Mouse (Mus musculus) hindbrain, embryonic 12.5 days (tissue): ENCODE data around the gene Abhd4. TPM values are rescaled to one million over a fixed set of nuclear protein-coding genes. Genes with fewer than 3 reads are reported as not detected.

Experiments used
- ATAC-seq: fragments of 200-750 bp; cut with Nextera tagmentation; 2 replicates; pipeline ENCODE4 v1.8.0; 2017; ENCODE audit warnings: moderate TSS enrichment; ENCODE audit not compliant: low FRiP score
- H3K27ac ChIP-seq: fragments of 300-500 bp; sonication (generic); 2 replicates; pipeline ENCODE4 v1.5.1; 2016; ENCODE audit warnings: mild to moderate bottlenecking
- H3K27me3 ChIP-seq: fragments of 300-500 bp; sonication (generic); 2 replicates; pipeline ENCODE4 v1.6.1; 2016; ENCODE audit warnings: mild to moderate bottlenecking
- H3K36me3 ChIP-seq: fragments of 300-500 bp; sonication (generic); 2 replicates; pipeline ENCODE4 v1.6.1; 2016; ENCODE audit warnings: mild to moderate bottlenecking
- H3K4me1 ChIP-seq: fragments of 300-500 bp; sonication (generic); 2 replicates; pipeline ENCODE4 v1.6.1; 2016
- H3K4me2 ChIP-seq: fragments of 300-500 bp; sonication (generic); replicated peaks from 2 replicates; pipeline ENCODE4 v1.6.1; 2016; ENCODE audit warnings: mild to moderate bottlenecking
- H3K4me3 ChIP-seq: fragments of 300-500 bp; sonication (generic); 2 replicates; pipeline ENCODE4 v1.5.1; 2016; ENCODE audit warnings: mild to moderate bottlenecking
- H3K9ac ChIP-seq: fragments of 300-500 bp; sonication (generic); 2 replicates; pipeline ENCODE4 v1.6.1; 2016; ENCODE audit warnings: mild to moderate bottlenecking, moderate library complexity
- H3K9me3 ChIP-seq: fragments of 300-500 bp; sonication (generic); replicated peaks from 2 replicates; pipeline ENCODE4 v1.6.1; 2016; ENCODE audit warnings: mild to moderate bottlenecking
- WGBS: fragments of 180-500 bp; shearing (Covaris S2); methylation state at CpG from one replicate; pipeline ENCODE4 v1.1.7; 2016; 5-methylcytosine and 5-hydroxymethylcytosine counted together
- polyA plus RNA-seq: library from polyadenylated mRNA; unstranded; fragments of >200 nt; fragmentation: Nextera tagmentation; extraction: Ambion mirVana; gene quantifications from 2 replicates; pipeline ENCODE4 v1.2.1, GENCODE M21; 2016

Gene Abhd4
- polyA plus RNA-seq, 1 experiment from 2014 or later, result 47.7 TPM

DNA sequence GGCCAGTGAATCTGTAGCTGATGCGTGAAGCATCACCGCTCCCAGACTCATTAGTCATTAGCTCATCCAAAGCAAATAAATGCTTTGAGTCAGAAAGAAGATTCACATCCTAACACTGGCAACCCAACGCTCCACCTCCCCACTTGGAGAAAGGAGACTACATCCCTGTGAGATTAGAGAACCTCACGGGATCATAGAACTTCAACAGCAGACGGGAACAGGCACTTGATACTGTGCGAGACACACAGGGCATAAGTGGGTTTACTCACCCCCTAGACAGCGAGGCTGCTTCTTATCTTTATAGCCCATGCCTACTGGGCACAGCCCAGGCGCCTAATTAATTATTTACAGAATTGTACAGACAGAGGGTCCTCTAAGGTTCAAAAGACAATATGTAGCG is 21.8 kb upstream of the Abhd4 start:
- no peak overlapping the region for H3K4me3 ChIP-seq
- no peaks in the 10 kb centered on the region for H3K9me3 ChIP-seq
- peaks cover 5% of the 10 kb centered on the region for H3K36me3 ChIP-seq
- no peak overlapping the region for H3K9ac ChIP-seq
- no peak overlapping the region for H3K4me2 ChIP-seq
- 60% methylated on average over 9 of the region's 9 CpGs for WGBS
- no peaks in the 10 kb centered on the region for H3K27me3 ChIP-seq
- peaks cover 46% of the 10 kb centered on the region for H3K4me1 ChIP-seq
- no peak for ATAC-seq
- peak overlapping the region; percentile 26; the same call in 1 of the 2 replicates for H3K27ac ChIP-seq

DNA sequence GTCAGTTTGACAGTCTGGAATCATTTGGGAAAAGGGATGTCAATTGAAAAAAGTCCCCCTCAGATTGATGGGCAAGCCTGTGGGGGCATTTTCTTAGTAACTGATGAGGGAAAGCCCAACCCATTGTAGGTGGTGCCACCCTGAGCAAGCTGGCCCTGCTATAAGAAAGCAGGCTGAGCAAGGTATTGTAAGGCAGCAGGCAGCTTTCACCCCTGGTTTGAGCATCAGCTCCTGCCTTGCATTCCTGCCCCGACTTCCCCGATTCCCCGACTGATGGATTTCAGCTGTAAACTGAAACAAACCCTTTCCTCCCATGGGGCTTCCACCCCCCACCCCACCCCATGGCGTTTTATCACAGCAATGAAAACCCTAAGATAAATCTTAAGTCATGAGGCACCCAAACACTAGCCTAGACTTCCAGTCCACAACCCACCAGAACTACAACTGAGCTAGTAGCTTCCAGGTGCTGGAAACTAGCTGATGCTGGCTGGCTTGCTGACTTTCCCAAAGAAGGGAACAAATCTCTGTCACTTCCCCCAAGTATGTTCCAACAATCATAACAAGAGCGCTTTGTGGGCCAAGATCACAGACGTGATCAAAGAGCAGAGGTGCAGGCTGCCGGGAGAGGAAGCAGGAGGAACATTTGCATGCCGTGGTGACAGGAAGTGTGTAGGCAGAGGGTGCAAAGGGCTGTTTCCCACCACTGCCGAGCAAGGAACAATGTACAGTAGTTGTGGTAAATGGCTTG is 21.0 kb upstream of the Abhd4 start:
- no peak overlapping the region for H3K9ac ChIP-seq
- ATAC-seq, result no peak

DNA sequence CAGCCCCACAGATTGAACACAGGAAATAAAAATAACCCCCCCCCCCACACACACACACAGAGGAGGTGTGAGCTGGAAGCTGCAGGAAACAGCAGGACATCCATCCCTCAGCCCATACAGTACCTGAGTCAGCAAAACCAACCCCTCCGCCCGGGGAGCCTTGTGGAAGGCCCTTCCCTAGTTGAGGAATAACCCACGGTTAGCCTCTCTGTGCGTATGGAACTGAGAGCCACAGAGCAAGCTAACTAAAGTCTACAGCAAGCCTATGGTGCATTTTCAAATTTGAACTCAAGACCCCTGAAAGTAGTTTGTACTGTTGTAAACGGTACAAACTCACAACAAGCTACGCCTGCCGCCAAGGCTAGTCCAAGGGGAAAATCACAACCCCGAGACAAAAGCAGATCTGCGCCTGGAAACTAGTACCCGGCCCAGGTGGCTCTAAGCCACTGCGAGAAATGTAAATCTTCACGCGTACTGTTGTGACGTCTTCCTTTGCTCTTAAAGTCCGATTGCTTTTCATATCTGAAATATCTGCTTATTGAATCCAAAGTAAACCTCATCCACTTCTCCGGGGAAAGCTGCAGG is 20.3 kb upstream of the Abhd4 start:
- H3K36me3 ChIP-seq, result peaks cover 5% of the 10 kb centered on the region
- H3K27ac ChIP-seq, result peak overlapping the region; percentile 41; the same call in 1 of the 2 replicates
- H3K9me3 ChIP-seq, result no peaks in the 10 kb centered on the region
- WGBS, result 74% methylated on average over 16 of the region's 16 CpGs
- no peaks in the 10 kb centered on the region for H3K27me3 ChIP-seq
- H3K4me2 ChIP-seq, result no peak overlapping the region
- H3K4me1 ChIP-seq, result peaks cover 39% of the 10 kb centered on the region
- H3K9ac ChIP-seq, result no peak overlapping the region
- no peak overlapping the region for H3K4me3 ChIP-seq
- no peak for ATAC-seq

More for the DNA sequence above, 21.0 kb upstream of the Abhd4 start:
- no peak overlapping the region for H3K4me3 ChIP-seq
- H3K4me1 ChIP-seq, result peaks cover 46% of the 10 kb centered on the region
- peak overlapping the region; percentile 70 for H3K27ac ChIP-seq
- H3K27me3 ChIP-seq, result no peaks in the 10 kb centered on the region
- H3K4me2 ChIP-seq, result no peak overlapping the region
- no peaks in the 10 kb centered on the region for H3K9me3 ChIP-seq
- WGBS, result 38% methylated on average over 9 of the region's 9 CpGs
- peaks cover 5% of the 10 kb centered on the region for H3K36me3 ChIP-seq

DNA sequence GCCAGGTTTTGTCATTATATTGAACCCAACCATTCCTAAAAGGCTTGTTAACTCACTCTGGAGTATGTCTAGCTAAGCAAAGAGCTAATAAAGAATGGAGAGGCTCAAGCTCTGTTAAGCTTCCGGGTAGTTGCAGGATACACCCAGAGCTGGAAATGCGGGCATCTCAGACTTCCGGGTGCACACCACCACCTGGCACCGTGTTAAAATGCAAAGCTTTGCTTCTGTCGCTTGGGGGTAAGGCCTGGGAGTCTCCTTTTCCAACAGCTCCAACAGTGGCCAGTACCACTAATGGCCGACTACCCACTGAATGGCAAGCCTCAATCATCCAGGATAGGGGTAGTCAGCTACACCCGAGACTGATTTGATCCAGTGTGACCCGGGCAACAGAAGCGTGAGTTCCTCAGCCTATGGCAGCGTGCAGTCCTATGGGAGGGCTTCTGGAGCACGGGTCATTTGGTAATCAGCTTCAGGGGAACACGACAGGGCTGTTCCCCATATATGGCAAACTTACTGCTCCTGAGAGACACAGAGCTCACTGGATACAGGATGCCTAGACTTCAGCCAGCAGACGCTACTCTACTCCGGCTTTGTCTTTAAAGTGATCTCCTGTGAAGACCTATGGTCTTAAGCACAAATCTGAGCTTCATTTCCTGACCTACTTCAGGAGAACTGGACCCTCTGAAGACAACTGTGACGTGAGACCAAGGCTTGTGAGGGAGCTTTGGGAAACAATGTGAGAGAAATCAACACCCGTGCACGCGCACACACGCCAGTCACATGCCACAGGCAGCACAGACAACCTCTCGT is 19.6 kb upstream of the Abhd4 start:
- ATAC-seq, result no peak
- H3K4me1 ChIP-seq, result peaks cover 31% of the 10 kb centered on the region
- H3K27ac ChIP-seq, result peak overlapping the region; percentile 41; the same call in 1 of the 2 replicates
- H3K27me3 ChIP-seq, result no peaks in the 10 kb centered on the region
- WGBS, result 78% methylated on average over 20 of the region's 20 CpGs
- no peaks in the 10 kb centered on the region for H3K9me3 ChIP-seq
- H3K4me3 ChIP-seq, result no peak overlapping the region
- peaks cover 5% of the 10 kb centered on the region for H3K36me3 ChIP-seq
- H3K9ac ChIP-seq, result no peak overlapping the region
- H3K4me2 ChIP-seq, result no peak overlapping the region

DNA sequence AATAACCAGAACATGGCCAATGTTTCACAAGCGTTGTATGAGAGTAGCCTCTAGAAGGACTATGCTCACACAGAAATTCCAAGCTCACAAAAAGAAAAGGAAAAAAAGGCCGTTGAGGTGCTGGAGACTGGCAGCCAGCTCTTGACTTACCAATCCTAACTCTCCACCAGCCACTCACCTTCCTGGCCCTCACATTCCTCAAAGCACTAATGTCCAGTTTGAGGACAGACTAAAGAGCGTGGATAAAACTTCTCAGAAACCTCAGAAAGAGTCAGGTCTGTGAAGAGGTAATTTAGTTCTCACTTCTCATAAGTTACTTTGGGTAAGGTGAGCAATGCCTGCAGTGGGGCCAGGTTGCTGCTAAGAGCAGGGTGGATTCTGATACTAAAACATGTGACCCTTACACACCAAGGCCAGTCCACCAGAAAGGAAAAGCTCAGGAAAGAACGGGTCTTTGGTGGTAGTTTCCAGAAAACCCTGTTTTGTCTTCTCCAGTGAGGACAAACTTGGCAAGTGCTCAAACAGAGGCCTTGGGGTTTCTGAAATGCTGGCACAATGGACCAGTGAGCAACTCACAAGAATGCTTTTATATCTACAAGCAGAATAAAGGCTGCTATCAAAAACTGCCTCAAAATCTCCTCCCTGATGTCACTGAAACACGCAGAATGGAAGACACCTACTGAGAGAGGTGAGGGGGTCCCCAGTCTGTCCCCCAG is 18.0 kb upstream of the Abhd4 start:
- Histone ChIP-seq H3K4me3 (no peak overlapping the region), H3K9ac (no peak overlapping the region), H3K27ac (no peak overlapping the region), H3K36me3 (peaks cover 11% of the 10 kb centered on the region), H3K27me3 (no peaks in the 10 kb centered on the region), H3K9me3 (no peaks in the 10 kb centered on the region), H3K4me1 (peaks cover 31% of the 10 kb centered on the region), H3K4me2 (no peak overlapping the region)
- WGBS, result 88% methylated on average over 5 of the region's 5 CpGs
- ATAC-seq, result no peak

DNA sequence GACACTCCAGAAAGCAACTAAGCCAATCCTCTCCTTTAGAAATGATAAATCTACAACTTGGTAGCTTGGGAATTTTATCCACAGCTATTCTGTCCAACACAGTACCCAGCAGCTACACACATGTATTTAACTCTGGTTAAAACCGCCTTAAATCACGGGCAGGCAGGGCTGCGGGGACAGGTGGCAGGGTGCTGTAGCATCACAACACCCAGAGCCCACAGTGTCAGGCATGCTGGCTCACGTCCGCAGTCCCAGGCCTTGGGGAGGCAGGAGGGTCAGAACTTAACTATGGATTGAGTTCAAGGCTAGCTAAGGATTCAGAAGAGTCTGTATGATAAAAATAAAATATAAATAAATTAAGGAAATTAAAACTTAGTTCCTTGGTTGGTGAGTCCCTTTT is 17.1 kb upstream of the Abhd4 start:
- H3K9me3 ChIP-seq, result no peaks in the 10 kb centered on the region
- H3K36me3 ChIP-seq, result peaks cover 20% of the 10 kb centered on the region
- no peak for ATAC-seq
- no peak overlapping the region for H3K27ac ChIP-seq
- peaks cover 27% of the 10 kb centered on the region for H3K4me1 ChIP-seq
- WGBS, result 87% methylated on average over 5 of the region's 5 CpGs
- no peaks in the 10 kb centered on the region for H3K27me3 ChIP-seq
- no peak overlapping the region for H3K4me3 ChIP-seq
- no peak overlapping the region for H3K4me2 ChIP-seq
- H3K9ac ChIP-seq, result no peak overlapping the region

DNA sequence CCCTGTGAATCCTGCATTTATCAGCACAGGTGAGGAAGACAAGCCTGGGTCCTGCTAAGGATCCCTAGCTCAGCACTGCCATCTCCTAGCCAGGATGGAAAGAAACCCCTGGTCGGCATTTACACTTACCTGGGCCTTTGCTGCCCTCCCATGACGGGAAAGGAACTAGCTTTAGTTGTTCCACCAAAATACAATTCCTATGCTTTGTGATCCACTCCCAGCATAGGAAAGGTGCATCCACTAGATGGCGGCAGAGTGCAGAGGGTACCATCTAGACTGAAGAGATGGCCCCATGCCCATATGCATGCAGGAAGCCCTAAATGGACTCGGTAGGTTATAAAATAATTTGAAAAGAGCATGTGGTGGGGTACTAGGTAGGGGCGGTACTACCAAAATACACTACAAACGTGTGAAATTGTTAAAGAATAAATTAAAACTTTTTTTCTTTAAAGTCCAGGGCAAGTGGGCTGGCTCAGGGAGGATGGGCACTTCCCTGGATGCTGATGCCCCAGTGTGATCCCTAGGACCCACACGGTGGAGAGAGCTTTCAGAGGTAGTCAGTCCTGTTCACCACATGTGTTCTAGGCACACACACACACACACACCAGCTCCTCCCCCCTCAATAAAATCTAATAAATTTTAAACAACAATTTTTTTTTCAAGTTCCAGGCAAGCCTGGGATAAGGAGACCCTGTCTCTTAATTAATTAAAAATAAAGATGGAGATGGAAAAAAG is 14.8 kb upstream of the Abhd4 start:
- H3K4me2 ChIP-seq, result no peak overlapping the region
- peaks cover 28% of the 10 kb centered on the region for H3K36me3 ChIP-seq
- ATAC-seq, result peak; percentile 74
- H3K4me1 ChIP-seq, result peaks cover 15% of the 10 kb centered on the region
- WGBS, result 21% methylated on average over 7 of the region's 7 CpGs
- H3K9me3 ChIP-seq, result no peaks in the 10 kb centered on the region
- no peak overlapping the region for H3K27ac ChIP-seq
- no peak overlapping the region for H3K4me3 ChIP-seq
- no peaks in the 10 kb centered on the region for H3K27me3 ChIP-seq
- H3K9ac ChIP-seq, result no peak overlapping the region

DNA sequence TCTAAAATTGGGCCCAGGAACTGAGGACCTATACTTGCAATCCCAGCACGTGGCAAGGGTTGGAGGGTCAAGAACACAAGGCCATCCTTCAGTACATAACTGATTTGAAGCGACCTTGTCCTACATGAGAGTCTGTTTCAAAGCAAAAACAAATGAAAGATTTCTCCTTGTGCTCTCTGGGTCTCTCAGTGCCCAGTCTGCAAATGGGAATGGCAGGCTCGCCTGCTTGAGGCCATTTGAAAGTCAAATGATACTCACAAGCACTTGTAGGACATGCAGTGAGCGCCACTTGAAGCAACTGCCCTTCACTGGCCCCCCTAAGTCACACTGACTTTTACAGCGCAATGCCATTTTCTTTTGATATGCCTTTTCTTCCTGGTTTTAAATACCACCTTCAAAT is 13.4 kb upstream of the Abhd4 start:
- Histone ChIP-seq H3K4me3 (no peak overlapping the region), H3K9ac (no peak overlapping the region), H3K36me3 (peaks cover 23% of the 10 kb centered on the region), H3K4me1 (peaks cover 7% of the 10 kb centered on the region; the same call in 1 of the 2 replicates), H3K4me2 (no peak overlapping the region), H3K27me3 (no peaks in the 10 kb centered on the region), H3K9me3 (no peaks in the 10 kb centered on the region), H3K27ac (no peak overlapping the region)
- no peak for ATAC-seq
- 83% methylated on average over 5 of the region's 5 CpGs for WGBS

DNA sequence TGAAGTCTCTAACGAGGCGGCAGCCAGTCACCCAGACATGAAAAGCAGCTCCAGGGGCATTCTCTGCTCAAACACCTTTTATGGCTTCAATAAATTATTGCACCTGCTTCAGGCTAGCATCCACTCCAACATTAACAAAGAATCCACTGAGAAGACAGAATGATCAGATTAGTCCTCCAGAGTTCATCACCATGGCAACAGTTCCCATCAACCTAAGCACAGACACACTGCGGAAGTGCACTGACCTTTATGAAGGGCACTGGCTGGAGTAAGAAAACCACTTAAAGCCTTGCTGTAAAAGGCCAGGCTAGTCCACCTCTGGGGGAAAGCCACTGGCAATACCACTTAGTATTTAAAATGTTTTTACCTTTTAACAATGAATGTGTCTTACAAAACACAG is 9.8 kb upstream of the Abhd4 start:
- peak; percentile 73 for ATAC-seq
- Histone ChIP-seq H3K4me3 (no peak overlapping the region), H3K4me2 (no peak overlapping the region), H3K4me1 (peaks cover 10% of the 10 kb centered on the region; the same call in 1 of the 2 replicates), H3K36me3 (peaks cover 36% of the 10 kb centered on the region), H3K9me3 (no peaks in the 10 kb centered on the region), H3K27me3 (no peaks in the 10 kb centered on the region), H3K9ac (no peak overlapping the region), H3K27ac (peak overlapping the region; percentile 67)
- WGBS, result 59% methylated on average over 3 of the region's 3 CpGs

DNA sequence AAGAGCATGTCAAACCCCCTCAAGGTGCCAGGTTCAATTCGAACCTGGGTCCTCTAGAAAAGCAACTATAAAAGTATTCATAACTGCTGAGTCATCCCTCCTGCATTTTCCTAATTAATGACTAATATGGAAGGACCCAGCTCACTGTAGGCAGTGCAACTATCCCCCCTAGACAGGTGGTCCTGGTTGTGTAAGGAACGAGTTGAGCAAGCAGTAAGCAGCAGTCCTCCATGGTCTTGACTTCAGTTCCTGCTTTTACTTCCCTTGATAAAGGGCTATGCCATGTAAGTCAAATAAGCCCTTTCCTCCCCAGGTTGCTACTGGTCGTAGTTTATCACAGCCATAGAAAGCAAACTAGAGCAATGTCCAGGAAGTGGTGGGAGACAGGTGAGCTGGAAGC is 7.8 kb upstream of the Abhd4 start:
- Histone ChIP-seq H3K27me3 (no peaks in the 10 kb centered on the region), H3K4me3 (no peak overlapping the region), H3K9ac (no peak overlapping the region), H3K4me1 (peaks cover 25% of the 10 kb centered on the region; the same call in 1 of the 2 replicates), H3K9me3 (no peaks in the 10 kb centered on the region), H3K4me2 (no peak overlapping the region), H3K36me3 (peaks cover 28% of the 10 kb centered on the region), H3K27ac (no peak overlapping the region)
- WGBS, result 94% methylated on average over 3 of the region's 3 CpGs
- ATAC-seq, result no peak

DNA sequence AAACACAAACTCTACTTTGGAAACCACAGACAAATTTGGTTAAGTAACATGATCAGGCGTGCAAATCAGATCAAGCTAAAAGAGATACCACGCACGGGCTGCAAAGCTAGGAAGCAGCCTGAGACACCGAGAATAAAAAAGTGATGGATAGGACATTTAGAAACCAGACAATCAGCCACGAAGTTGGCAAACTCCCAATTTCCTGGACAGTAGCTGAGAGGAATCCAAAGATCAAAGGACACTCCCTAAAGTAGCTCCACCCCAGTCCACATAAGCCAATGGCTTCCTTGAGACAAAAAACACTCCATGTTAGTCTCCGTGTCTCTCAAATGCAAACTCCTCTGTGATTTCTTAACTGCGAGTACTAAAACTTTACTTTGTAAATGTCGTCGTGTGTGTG is 4.7 kb upstream of the Abhd4 start:
- H3K27me3 ChIP-seq, result no peaks in the 10 kb centered on the region
- peaks cover 35% of the 10 kb centered on the region for H3K4me1 ChIP-seq
- no peak overlapping the region for H3K27ac ChIP-seq
- H3K9me3 ChIP-seq, result no peaks in the 10 kb centered on the region
- H3K9ac ChIP-seq, result no peak overlapping the region
- H3K4me3 ChIP-seq, result no peak overlapping the region
- 58% methylated on average over 9 of the region's 9 CpGs for WGBS
- H3K36me3 ChIP-seq, result peaks cover 13% of the 10 kb centered on the region
- no peak for ATAC-seq
- no peak overlapping the region for H3K4me2 ChIP-seq
